Mouse (Mus musculus): ENCODE measurements at regions not wholly inside any gene's neighbourhood (a gene's known extent, or its start where the extent isn't known, plus 50 kb on each side); places are given as distances from the start of the nearest gene placed in this dataset.

DNA sequence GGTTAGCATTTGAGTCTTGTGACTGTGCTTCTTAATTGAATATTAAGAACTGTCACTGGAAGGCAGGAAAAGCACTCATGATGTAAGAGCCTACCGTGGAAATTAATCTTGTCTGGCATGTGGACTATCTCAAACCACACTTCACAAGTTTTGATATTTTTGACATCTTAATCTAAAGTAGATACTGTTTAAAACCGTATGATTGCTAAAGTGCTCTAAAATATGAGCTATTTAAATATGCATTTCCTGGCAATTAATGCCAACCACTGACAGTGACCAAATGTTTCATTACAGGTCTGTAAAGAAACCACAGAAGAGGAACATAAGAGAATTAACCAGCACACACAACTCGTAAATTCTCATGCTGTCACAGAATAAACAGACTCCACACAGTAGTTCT is 576.0 kb downstream of the Efna5 start:
- H3K4me2 ChIP-seq (replicated peaks), result no peak overlapping the region
- H3K4me1 ChIP-seq, result no peaks in the 10 kb centered on the region
- no peaks in the 10 kb centered on the region for H3K36me3 ChIP-seq
- no peaks in the 10 kb centered on the region for H3K9me3 ChIP-seq
- ATAC-seq (replicated peaks), result no peak
- no peak overlapping the region for H3K4me3 ChIP-seq
- no peaks in the 10 kb centered on the region for H3K27me3 ChIP-seq
- 85% methylated on average over 3 of the region's 3 CpGs for WGBS
- no peak overlapping the region for H3K9ac ChIP-seq (replicated peaks)
- H3K27ac ChIP-seq (replicated peaks), result no peak overlapping the region

- H3K4me3 ChIP-seq, result no peak overlapping the region
- H3K27ac ChIP-seq (replicated peaks), result no peak overlapping the region
These were observed 577.0 kb downstream of the Efna5 start for GRCm38 (mm10) chr17:62304073-62304472.

GRCm38 (mm10) chr17:62299875-62300274 is 581.2 kb downstream of the Efna5 start:
- H3K4me1 ChIP-seq, result 0 out of 2 replicates have a peak, but pooled peaks cover 3% of the 10 kb centered on the region
- no peak overlapping the region for H3K9ac ChIP-seq (replicated peaks)
- no peak overlapping the region for H3K27ac ChIP-seq (replicated peaks)
- no peaks in the 10 kb centered on the region for H3K36me3 ChIP-seq
- 85% methylated on average over 9 of the region's 9 CpGs for WGBS
- H3K27me3 ChIP-seq, result no peaks in the 10 kb centered on the region
- H3K9me3 ChIP-seq, result no peaks in the 10 kb centered on the region
- H3K4me3 ChIP-seq, result no peak overlapping the region
- ATAC-seq (replicated peaks), result no peak
- no peak overlapping the region for H3K4me2 ChIP-seq (replicated peaks)

More at GRCm38 (mm10) chr17:62304073-62304472, 577.0 kb downstream of the Efna5 start:
- Histone ChIP-seq H3K4me2 (replicated peaks) (no peak overlapping the region), H3K9ac (replicated peaks) (no peak overlapping the region), H3K36me3 (no peaks in the 10 kb centered on the region), H3K4me1 (no peaks in the 10 kb centered on the region), H3K27me3 (no peaks in the 10 kb centered on the region), H3K9me3 (no peaks in the 10 kb centered on the region)
- no peak for ATAC-seq (replicated peaks)
- WGBS, result 91% methylated on average over 3 of the region's 3 CpGs

- Histone ChIP-seq H3K4me2 (replicated peaks) (no peak overlapping the region), H3K9me3 (no peaks in the 10 kb centered on the region), H3K36me3 (no peaks in the 10 kb centered on the region), H3K4me3 (no peak overlapping the region), H3K4me1 (0 out of 2 replicates have a peak, but pooled peaks cover 3% of the 10 kb centered on the region), H3K9ac (replicated peaks) (no peak overlapping the region), H3K27ac (replicated peaks) (no peak overlapping the region), H3K27me3 (no peaks in the 10 kb centered on the region)
- ATAC-seq (replicated peaks), result no peak
- WGBS, result 67% methylated on average over 7 of the region's 7 CpGs
These were observed 583.6 kb downstream of the Efna5 start for GRCm38 (mm10) chr17:62297393-62298060.

DNA sequence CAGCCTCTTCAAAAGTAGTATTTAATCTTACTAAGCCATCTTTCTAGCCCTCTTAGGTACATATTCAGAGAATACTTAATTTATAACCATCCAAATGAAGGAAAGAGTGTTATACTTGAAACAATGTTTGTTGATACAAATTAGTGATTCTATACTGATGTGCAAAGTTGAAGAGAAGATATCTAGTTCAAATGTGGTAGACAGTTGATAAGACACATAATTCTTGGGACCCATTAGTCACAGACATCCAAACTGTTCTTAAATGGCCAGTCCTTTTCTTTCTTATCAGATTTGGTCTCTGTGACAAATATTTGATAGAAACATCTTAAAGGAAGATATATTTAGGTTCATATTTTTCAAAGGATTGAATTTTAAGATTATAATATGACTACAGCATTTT is 585.7 kb downstream of the Efna5 start:
- H3K4me1 ChIP-seq, result 0 out of 2 replicates have a peak, but pooled peaks cover 3% of the 10 kb centered on the region
- no peak overlapping the region for H3K4me3 ChIP-seq
- no peak overlapping the region for H3K27ac ChIP-seq (replicated peaks)
- no peaks in the 10 kb centered on the region for H3K9me3 ChIP-seq
- no peak for ATAC-seq (replicated peaks)
- no peaks in the 10 kb centered on the region for H3K27me3 ChIP-seq
- H3K9ac ChIP-seq (replicated peaks), result no peak overlapping the region
- H3K4me2 ChIP-seq (replicated peaks), result no peak overlapping the region
- H3K36me3 ChIP-seq, result no peaks in the 10 kb centered on the region

DNA sequence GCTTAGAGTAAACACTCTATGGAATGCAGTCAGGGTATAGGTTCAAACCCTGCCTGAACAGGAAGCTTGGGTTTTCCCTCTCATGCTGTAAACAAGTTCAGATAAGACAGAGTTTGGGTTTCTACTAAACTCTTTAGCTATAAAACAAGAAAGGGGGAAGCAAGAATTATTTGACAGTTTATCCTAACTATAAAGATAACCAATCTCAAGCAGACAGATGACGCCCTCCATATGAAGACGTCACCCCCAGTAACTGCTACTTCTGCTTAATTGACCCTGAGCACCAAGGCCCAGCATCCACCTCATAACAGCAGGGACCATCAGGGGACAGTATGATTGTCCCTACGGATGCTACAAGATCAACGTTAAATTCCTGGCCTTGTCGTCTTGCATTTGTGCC is 588.4 kb downstream of the Efna5 start:
- H3K9me3 ChIP-seq, result no peaks in the 10 kb centered on the region
- no peak overlapping the region for H3K4me2 ChIP-seq (replicated peaks)
- 94% methylated on average over 5 of the region's 5 CpGs for WGBS
- H3K4me1 ChIP-seq, result no peaks in the 10 kb centered on the region
- H3K36me3 ChIP-seq, result no peaks in the 10 kb centered on the region
- ATAC-seq (replicated peaks), result no peak
- no peak overlapping the region for H3K9ac ChIP-seq (replicated peaks)
- no peak overlapping the region for H3K4me3 ChIP-seq
- H3K27me3 ChIP-seq, result no peaks in the 10 kb centered on the region
- H3K27ac ChIP-seq (replicated peaks), result no peak overlapping the region

DNA sequence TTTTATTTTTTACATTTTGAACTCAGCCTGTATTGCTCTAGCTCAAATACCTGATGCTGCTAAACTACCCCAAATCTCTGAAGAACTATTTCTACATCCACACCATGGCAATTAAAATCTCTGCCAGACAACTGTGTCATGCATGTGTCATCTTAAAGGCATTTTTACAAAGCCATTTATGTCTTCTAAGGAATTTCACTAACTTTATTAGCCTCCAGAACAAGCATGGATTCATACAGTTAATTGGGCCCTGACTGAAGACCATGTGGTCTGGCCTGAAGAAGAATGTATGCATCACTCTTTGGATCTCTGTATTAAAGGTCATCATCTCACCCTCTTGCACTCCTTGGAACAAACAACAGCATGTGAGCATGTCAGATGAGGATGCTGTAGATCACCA is 593.5 kb downstream of the Efna5 start:
- no peaks in the 10 kb centered on the region for H3K27me3 ChIP-seq
- no peak for ATAC-seq (replicated peaks)
- H3K9ac ChIP-seq (replicated peaks), result no peak overlapping the region
- no peaks in the 10 kb centered on the region for H3K36me3 ChIP-seq
- H3K4me3 ChIP-seq, result no peak overlapping the region
- no peaks in the 10 kb centered on the region for H3K9me3 ChIP-seq
- H3K4me2 ChIP-seq (replicated peaks), result no peak overlapping the region
- H3K27ac ChIP-seq (replicated peaks), result no peak overlapping the region
- no peaks in the 10 kb centered on the region for H3K4me1 ChIP-seq

DNA sequence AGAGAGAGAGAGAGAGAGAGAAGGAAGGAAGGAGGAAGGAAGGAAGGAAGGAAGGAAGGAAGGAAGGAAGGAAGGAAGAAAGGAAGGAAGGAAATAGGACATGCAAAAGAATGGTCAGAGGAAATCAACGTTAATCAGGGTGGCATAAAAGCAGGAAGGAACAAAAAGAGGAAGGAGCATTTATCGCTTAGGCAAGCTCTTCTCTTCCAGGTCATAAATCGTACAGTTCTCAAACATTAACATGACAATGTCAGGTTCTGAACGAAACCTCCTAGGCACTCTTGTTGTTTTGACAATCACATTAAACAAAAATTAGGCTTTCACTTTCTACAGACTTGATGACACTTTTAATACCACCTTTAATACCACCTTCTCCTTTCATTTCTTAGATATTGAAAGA is 594.0 kb downstream of the Efna5 start:
- Histone ChIP-seq H3K9me3 (no peaks in the 10 kb centered on the region), H3K4me2 (replicated peaks) (no peak overlapping the region), H3K36me3 (no peaks in the 10 kb centered on the region), H3K4me3 (no peak overlapping the region), H3K27ac (replicated peaks) (no peak overlapping the region), H3K4me1 (no peaks in the 10 kb centered on the region), H3K27me3 (no peaks in the 10 kb centered on the region), H3K9ac (replicated peaks) (no peak overlapping the region)
- 76% methylated on average over 4 of the region's 4 CpGs for WGBS
- ATAC-seq (replicated peaks), result no peak

DNA sequence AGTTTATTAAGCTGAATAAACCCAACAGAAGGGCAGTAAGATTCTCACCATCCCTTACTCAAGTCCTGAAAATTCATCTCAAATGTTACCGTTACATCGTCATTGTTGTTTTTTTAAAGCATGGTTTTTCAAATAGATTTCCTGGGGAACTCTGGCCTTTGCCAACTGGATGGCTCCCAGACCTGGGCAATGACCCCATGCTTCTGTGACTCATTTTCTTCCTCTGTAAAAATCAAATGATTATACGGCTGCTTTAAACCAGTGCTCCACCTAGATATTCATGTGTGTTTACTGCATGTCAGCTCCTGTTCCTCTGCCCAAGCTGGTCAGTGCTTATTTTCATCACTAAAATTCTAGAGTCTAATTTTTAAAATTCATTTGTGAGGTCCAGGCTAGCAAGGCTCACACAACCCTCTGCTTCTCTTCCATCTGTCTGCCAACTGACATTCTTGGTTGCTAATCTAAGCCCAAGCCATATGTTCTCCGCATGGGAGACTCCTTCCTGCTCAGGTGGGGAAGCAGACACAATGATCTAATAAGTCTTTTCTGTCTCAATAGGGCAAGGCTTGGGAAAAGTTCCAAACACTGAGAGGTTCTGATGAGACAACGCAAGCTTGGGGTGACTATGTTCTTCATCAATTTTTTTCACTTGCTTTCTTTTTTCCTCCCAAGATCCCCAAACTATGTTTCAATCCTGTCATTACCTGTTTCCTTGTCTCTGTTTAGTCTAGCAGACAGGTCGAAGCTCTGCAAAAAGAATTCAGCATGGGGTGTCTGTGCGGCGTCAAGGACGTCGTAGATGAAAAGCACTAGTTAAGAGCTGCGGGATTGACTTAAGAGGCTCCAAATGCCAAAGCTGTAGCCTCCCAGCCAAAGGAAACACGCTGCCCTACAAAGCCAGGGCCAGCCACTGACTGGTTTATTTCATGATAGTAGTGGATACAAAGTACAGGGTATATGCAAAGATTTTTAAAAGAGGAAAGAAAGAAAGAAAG is 594.7 kb downstream of the Efna5 start:
- Histone ChIP-seq H3K36me3 (no peaks in the 10 kb centered on the region), H3K27me3 (no peaks in the 10 kb centered on the region), H3K27ac (replicated peaks) (no peak overlapping the region), H3K9ac (replicated peaks) (no peak overlapping the region), H3K4me1 (no peaks in the 10 kb centered on the region), H3K9me3 (no peaks in the 10 kb centered on the region), H3K4me2 (replicated peaks) (no peak overlapping the region), H3K4me3 (no peak overlapping the region)
- 85% methylated on average over 12 of the region's 12 CpGs for WGBS
- ATAC-seq (replicated peaks), result no peak

GRCm38 (mm10) chr17:62280201-62280600 is 600.9 kb downstream of the Efna5 start:
- no peaks in the 10 kb centered on the region for H3K9me3 ChIP-seq
- H3K4me1 ChIP-seq, result no peaks in the 10 kb centered on the region
- H3K4me2 ChIP-seq (replicated peaks), result no peak overlapping the region
- H3K36me3 ChIP-seq, result no peaks in the 10 kb centered on the region
- ATAC-seq (replicated peaks), result no peak
- H3K27me3 ChIP-seq, result no peaks in the 10 kb centered on the region
- 80% methylated on average over 3 of the region's 3 CpGs for WGBS
- H3K27ac ChIP-seq (replicated peaks), result no peak overlapping the region
- no peak overlapping the region for H3K4me3 ChIP-seq
- no peak overlapping the region for H3K9ac ChIP-seq (replicated peaks)

DNA sequence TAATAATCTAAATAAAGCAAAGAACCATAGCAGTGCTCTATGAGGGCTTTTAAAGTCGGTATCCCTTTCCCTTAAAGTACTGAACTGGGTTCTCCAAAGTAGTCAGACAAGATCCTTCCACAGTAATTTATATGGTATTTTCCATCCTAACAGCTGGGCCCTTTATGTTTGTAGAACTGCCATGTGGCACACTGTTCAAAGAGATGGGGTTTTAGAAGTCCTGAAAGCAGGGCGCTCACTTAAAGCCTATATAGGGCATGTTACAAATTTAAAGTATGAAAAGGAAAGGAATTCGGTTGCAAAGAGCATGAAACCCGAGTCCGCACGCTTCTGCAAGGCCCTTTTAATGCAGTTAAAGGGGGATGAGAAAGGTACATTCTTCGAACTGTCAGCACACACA is 609.7 kb downstream of the Efna5 start:
- H3K4me1 ChIP-seq, result no peaks in the 10 kb centered on the region
- no peaks in the 10 kb centered on the region for H3K36me3 ChIP-seq
- no peaks in the 10 kb centered on the region for H3K27me3 ChIP-seq
- ATAC-seq (replicated peaks), result no peak
- no peak overlapping the region for H3K9ac ChIP-seq (replicated peaks)
- H3K9me3 ChIP-seq, result no peaks in the 10 kb centered on the region
- H3K4me2 ChIP-seq (replicated peaks), result no peak overlapping the region
- H3K4me3 ChIP-seq, result no peak overlapping the region
- 73% methylated on average over 7 of the region's 7 CpGs for WGBS
- no peak overlapping the region for H3K27ac ChIP-seq (replicated peaks)

DNA sequence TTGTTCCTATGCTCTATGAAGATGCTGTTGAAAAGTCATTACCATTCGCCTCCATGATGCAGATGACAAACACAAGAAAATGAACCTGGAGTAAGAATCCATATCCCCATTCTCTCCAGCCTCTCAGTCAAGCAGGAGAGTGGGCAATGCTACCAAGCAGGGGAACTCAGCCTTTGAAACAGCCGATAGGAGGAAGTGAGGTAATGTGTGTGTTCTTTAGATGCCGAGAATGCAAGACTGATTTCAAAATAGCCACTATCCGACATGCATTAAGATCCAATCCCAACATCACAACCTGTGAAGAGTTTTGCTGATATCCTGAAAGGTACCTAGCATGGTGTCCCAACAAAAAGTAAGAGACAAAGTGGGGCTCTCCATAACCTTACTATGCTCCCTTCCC is 611.8 kb downstream of the Efna5 start:
- 95% methylated on average over 4 of the region's 4 CpGs for WGBS
- ATAC-seq (replicated peaks), result no peak

More for the DNA sequence above, 611.8 kb downstream of the Efna5 start:
- no peaks in the 10 kb centered on the region for H3K9me3 ChIP-seq
- H3K27ac ChIP-seq (replicated peaks), result no peak overlapping the region
- no peaks in the 10 kb centered on the region for H3K4me1 ChIP-seq
- no peak overlapping the region for H3K4me2 ChIP-seq (replicated peaks)
- no peak overlapping the region for H3K9ac ChIP-seq (replicated peaks)
- H3K4me3 ChIP-seq, result no peak overlapping the region
- no peaks in the 10 kb centered on the region for H3K36me3 ChIP-seq
- H3K27me3 ChIP-seq, result no peaks in the 10 kb centered on the region
